Mouse (Mus musculus) midbrain, postnatal 0 days (tissue): ENCODE measurements around the gene Insr. TPM values are rescaled to one million over a fixed set of nuclear protein-coding genes. Genes with fewer than 3 reads are reported as not detected.

Experiments used
- ATAC-seq: fragments of 200-750 bp; cut with Nextera tagmentation; 2 replicates; pipeline ENCODE4 v1.8.0; 2017; ENCODE audit warnings: moderate number of reproducible peaks, mild to moderate bottlenecking, moderate TSS enrichment, moderate library complexity; ENCODE audit not compliant: low FRiP score
- DNase-seq: peaks from one replicate; pipeline ENCODE4 v3.0.0-alpha.2; 2015; ENCODE audit warnings: low spot score
- H3K27ac ChIP-seq: fragments of 300-500 bp; sonication (generic); 2 replicates; pipeline ENCODE4 v1.5.1; 2014; ENCODE audit warnings: low read depth, mild to moderate bottlenecking, low read length, mixed read lengths
- H3K27me3 ChIP-seq: fragments of 300-500 bp; sonication (generic); 2 replicates; pipeline ENCODE4 v1.6.1; 2014; ENCODE audit warnings: low read length, control low read depth, mixed read lengths; ENCODE audit not compliant: insufficient read depth
- H3K36me3 ChIP-seq: fragments of 300-500 bp; sonication (generic); 2 replicates; pipeline ENCODE4 v1.6.1; 2014; ENCODE audit warnings: low read length, control low read depth, mixed read lengths; ENCODE audit not compliant: insufficient read depth
- H3K4me1 ChIP-seq: fragments of 300-500 bp; sonication (generic); 2 replicates; pipeline ENCODE4 v1.6.1; 2014; ENCODE audit warnings: mild to moderate bottlenecking, control low read depth, antibody characterized with exemption, low read length, mixed read lengths; ENCODE audit not compliant: insufficient read depth
- H3K4me2 ChIP-seq: fragments of 300-500 bp; sonication (generic); 2 replicates; pipeline ENCODE4 v1.6.1; 2014; ENCODE audit warnings: low read depth, mild to moderate bottlenecking, low read length, mixed read lengths; ENCODE audit not compliant: poor library complexity, severe bottlenecking
- H3K4me3 ChIP-seq: fragments of 300-500 bp; sonication (generic); 2 replicates; pipeline ENCODE4 v1.5.1; 2014; ENCODE audit warnings: low read depth, mild to moderate bottlenecking, low read length, moderate library complexity
- H3K9ac ChIP-seq: fragments of 300-500 bp; sonication (generic); replicated peaks from 2 replicates; pipeline ENCODE4 v1.6.1; 2014; ENCODE audit warnings: mild to moderate bottlenecking, low read length, moderate library complexity, mixed read lengths; ENCODE audit not compliant: poor library complexity, severe bottlenecking
- H3K9me3 ChIP-seq: fragments of 300-500 bp; sonication (generic); 2 replicates; pipeline ENCODE4 v1.6.1; 2016; ENCODE audit warnings: low read length, control low read depth
- CTCF ChIP-seq: IDR thresholded peaks from 2 replicates; pipeline ENCODE4 v1.5.1; 2016; ENCODE audit warnings: antibody characterized with exemption, mild to moderate bottlenecking
- WGBS: fragments of 180-500 bp; shearing (Covaris S2); extraction: QIAGEN DNeasy Blood & Tissue Kit; methylation state at CpG from one replicate; pipeline ENCODE4 v1.1.7; 2014; 5-methylcytosine and 5-hydroxymethylcytosine counted together
- polyA plus RNA-seq: library from polyadenylated mRNA; unstranded; fragments of >200 nt; fragmentation: Nextera tagmentation; extraction: Ambion mirVana; gene quantifications from 2 replicates; pipeline ENCODE4 v1.2.1, GENCODE M21; 2015
- total RNA-seq: library from RNA; depleted of rRNA; stranded (reverse); fragments of >200 nt; gene quantifications from 2 replicates; pipeline ENCODE4 v1.2.3, GENCODE M21; 2014

The Insr gene
- total and polyA plus RNA-seq, 2 experiments from 2014 or later: 32.9 to 40.3 TPM

GRCm38 (mm10) chr8:3225731-3226130 lies 53.7 kb downstream of the Insr start:
- Histone ChIP-seq H3K4me1 (peaks cover 6% of the 10 kb centered on the region; the same call in 1 of the 2 replicates), H3K27me3 (no peaks in the 10 kb centered on the region), H3K9me3 (no peaks in the 10 kb centered on the region), H3K4me3 (no peak overlapping the region), H3K4me2 (no peak overlapping the region), H3K27ac (no peak overlapping the region), H3K9ac (no peak overlapping the region), H3K36me3 (no peaks in the 10 kb centered on the region)
- DNase-seq: no peak
- no peak for TF ChIP-seq CTCF
- ATAC-seq: no peak
- WGBS: 85% methylated on average over 1 of the region's 1 CpGs

GRCm38 (mm10) chr8:3225184-3225583 lies 54.2 kb downstream of the Insr start:
- H3K4me1 ChIP-seq: peaks cover 6% of the 10 kb centered on the region; the same call in 1 of the 2 replicates
- DNase-seq: no peak
- TF ChIP-seq CTCF: no peak
- no peak overlapping the region for H3K27ac ChIP-seq
- no peak overlapping the region for H3K4me3 ChIP-seq
- no peak overlapping the region for H3K4me2 ChIP-seq
- H3K36me3 ChIP-seq: no peaks in the 10 kb centered on the region
- no peaks in the 10 kb centered on the region for H3K9me3 ChIP-seq
- 83% methylated on average over 8 of the region's 8 CpGs for WGBS
- no peak for ATAC-seq
- no peak overlapping the region for H3K9ac ChIP-seq
- H3K27me3 ChIP-seq: no peaks in the 10 kb centered on the region

GRCm38 (mm10) chr8:3222636-3222965 lies 56.8 kb downstream of the Insr start:
- no peaks in the 10 kb centered on the region for H3K36me3 ChIP-seq
- H3K9ac ChIP-seq: no peak overlapping the region
- ATAC-seq (no peak), DNase-seq (no peak)
- TF ChIP-seq CTCF: no peak
- no peaks in the 10 kb centered on the region for H3K9me3 ChIP-seq
- peaks cover 6% of the 10 kb centered on the region; the same call in 1 of the 2 replicates for H3K4me1 ChIP-seq
- H3K27ac ChIP-seq: no peak overlapping the region
- H3K4me2 ChIP-seq: no peak overlapping the region
- H3K4me3 ChIP-seq: no peak overlapping the region
- H3K27me3 ChIP-seq: no peaks in the 10 kb centered on the region

GRCm38 (mm10) chr8:3221960-3222635 lies 57.3 kb downstream of the Insr start:
- peak overlapping the region; percentile 70; the same call in 1 of the 2 replicates for H3K9ac ChIP-seq
- peaks cover 6% of the 10 kb centered on the region; the same call in 1 of the 2 replicates for H3K4me1 ChIP-seq
- H3K36me3 ChIP-seq: no peaks in the 10 kb centered on the region
- H3K4me3 ChIP-seq: peak overlapping the region; percentile 62
- no peak for ATAC-seq
- H3K27ac ChIP-seq: peak overlapping the region; percentile 89
- 65% methylated on average over 6 of the region's 6 CpGs for whole genome bisulfite sequencing
- H3K27me3 ChIP-seq: no peaks in the 10 kb centered on the region
- no peaks in the 10 kb centered on the region for H3K9me3 ChIP-seq
- no peak for DNase-seq
- no peak for TF ChIP-seq CTCF
- peak overlapping the region; percentile 72 for H3K4me2 ChIP-seq

GRCm38 (mm10) chr8:3221047-3221959 lies 58.1 kb downstream of the Insr start:
- Histone ChIP-seq H3K4me2 (peak overlapping the region; percentile 72), H3K9me3 (no peaks in the 10 kb centered on the region), H3K9ac (peak overlapping the region; percentile 70), H3K36me3 (no peaks in the 10 kb centered on the region), H3K27ac (peak overlapping the region; percentile 89), H3K27me3 (no peaks in the 10 kb centered on the region), H3K4me3 (peak overlapping the region; percentile 62), H3K4me1 (peaks cover 6% of the 10 kb centered on the region; the same call in 1 of the 2 replicates)
- peak; percentile 52 for TF ChIP-seq CTCF
- DNase-seq (peak; percentile 97), ATAC-seq (peak; percentile 99)
- WGBS: under 1% methylated on average over 43 of the region's 43 CpGs

GRCm38 (mm10) chr8:3220502-3220901 lies 58.9 kb downstream of the Insr start:
- Histone ChIP-seq H3K27ac (peak overlapping the region; percentile 89), H3K4me2 (peak overlapping the region; percentile 72), H3K9me3 (no peaks in the 10 kb centered on the region), H3K4me3 (peak overlapping the region; percentile 62), H3K4me1 (peaks cover 6% of the 10 kb centered on the region; the same call in 1 of the 2 replicates), H3K27me3 (no peaks in the 10 kb centered on the region), H3K9ac (peak overlapping the region; percentile 70), H3K36me3 (no peaks in the 10 kb centered on the region)
- DNase-seq: peak; percentile 56
- 3% methylated on average over 9 of the region's 9 CpGs for WGBS
- TF ChIP-seq CTCF: peak; percentile 28; the same call in 1 of the 2 replicates
- peak; percentile 73 for ATAC-seq
